13 mouse cellular contexts compared by ENCODE assay signal in genomic region chr2:52927858-52928301, GRCm38 (mm10).
A peak's percentile ranks its signal among the peaks of the same experiment; 100 is the strongest.
DNase-seq lines count a peak whose midpoint lies in the region; ATAC-seq lines count a peak whose summit lies in the region.
"Had no signal": no experiment of that assay in that cellular context is flagged by ENCODE, and none has a peak within 500 bp of the region (broad histone marks: within the 10 kb centered on the region; RNA-seq: fewer than 3 reads in every experiment).

No protein-coding gene starts in this region.

- no peak overlapping the region for H3K4me2 ChIP-seq in hindbrain, embryonic 14.5 days (replicated peaks)
- H3K4me2 ChIP-seq in neural tube, embryonic 15.5 days = no peak overlapping the region
- H3K4me2 ChIP-seq: lung, embryonic 15.5 days had no signal

- ATAC-seq in hindbrain, embryonic 14.5 days (ENCODE audit: low FRiP score) = peak; percentile 52; the same call in 1 of the 2 replicates
- ATAC-seq in neural tube, embryonic 15.5 days (ENCODE audit: low FRiP score) = peak; percentile 32; the same call in 1 of the 2 replicates
- ATAC-seq: activated CD4-positive, CD25-positive, alpha-beta regulatory T cell, adult 4 months had no signal

- H3K4me1 ChIP-seq in hindbrain, embryonic 14.5 days (replicated peaks; ENCODE audit: control insufficient read depth, insufficient read depth, low read length) = peaks cover 23% of the 10 kb centered on the region
- peaks cover 29% of the 10 kb centered on the region for H3K4me1 ChIP-seq in neural tube, embryonic 15.5 days

- no peaks in the 10 kb centered on the region for H3K9me3 ChIP-seq in hindbrain, embryonic 14.5 days (ENCODE audit: control insufficient read depth, low read length)
- no peaks in the 10 kb centered on the region for H3K9me3 ChIP-seq in neural tube, embryonic 15.5 days (replicated peaks)
- H3K9me3 ChIP-seq: lung, embryonic 15.5 days had no signal

- DNase-seq in kidney, postnatal 10 days = peak; percentile 31
- no peak for DNase-seq in kidney, adult 11 months
- peak; percentile 29 for DNase-seq in embryo, embryonic 9.5 days (ENCODE audit: extremely low spot score)
- DNase-seq in hindbrain, embryonic 14.5 days (ENCODE audit: low spot score) = peak; percentile 40
- DNase-seq in adrenal gland, postnatal 36 days = no peak
- no peak for DNase-seq in lung, postnatal 36 days
- DNase-seq in gastrocnemius, postnatal 14 days = no peak
- DNase-seq: heart, postnatal 14 days had no signal

- no peak overlapping the region for H3K9ac ChIP-seq in hindbrain, embryonic 14.5 days
- H3K9ac ChIP-seq in neural tube, embryonic 15.5 days (replicated peaks) = no peak overlapping the region
- H3K9ac ChIP-seq: lung, embryonic 15.5 days had no signal

- no peak overlapping the region for H3K4me3 ChIP-seq in hindbrain, embryonic 14.5 days (replicated peaks; ENCODE audit: low read length)
- H3K4me3 ChIP-seq in neural tube, embryonic 15.5 days (replicated peaks) = no peak overlapping the region
- H3K4me3 ChIP-seq: lung, embryonic 15.5 days had no signal

- no peaks in the 10 kb centered on the region for H3K36me3 ChIP-seq in hindbrain, embryonic 14.5 days (replicated peaks; ENCODE audit: control insufficient read depth, insufficient read depth)
- no peaks in the 10 kb centered on the region for H3K36me3 ChIP-seq in neural tube, embryonic 15.5 days
- H3K36me3 ChIP-seq: lung, embryonic 15.5 days had no signal

- intact Hi-C loops in gastrocnemius, postnatal 14 days (cut with DNase I; ENCODE audit: low total_unique reads) = no loop called here

- 22% methylated on average over 10 of the region's 10 CpGs for WGBS in hindbrain, embryonic 14.5 days
- 15% methylated on average over 10 of the region's 10 CpGs for WGBS in neural tube, embryonic 15.5 days

- no peaks in the 10 kb centered on the region for H3K27me3 ChIP-seq in hindbrain, embryonic 14.5 days (ENCODE audit: control insufficient read depth, insufficient read depth, low read length)
- no peaks in the 10 kb centered on the region for H3K27me3 ChIP-seq in neural tube, embryonic 15.5 days (replicated peaks)
- H3K27me3 ChIP-seq: CH12.LX; lung, embryonic 15.5 days had no signal

- peak overlapping the region; percentile 23; the same call in 1 of the 2 replicates for H3K27ac ChIP-seq in hindbrain, embryonic 14.5 days
- peak overlapping the region; percentile 68 for H3K27ac ChIP-seq in neural tube, embryonic 15.5 days (replicated peaks)
- H3K27ac ChIP-seq: lung, embryonic 15.5 days; stomach, postnatal 0 days had no signal

Comparison
In these comparisons a context has a peak if more than half of its experiments do, and no peak if none do; other contexts are left out.
1. DNase-seq: peak in kidney, postnatal 10 days (single experiment), embryo, embryonic 9.5 days (single experiment) and hindbrain, embryonic 14.5 days (single experiment); none in kidney, adult 11 months (single experiment), adrenal gland, postnatal 36 days (0 of 2), lung, postnatal 36 days (single experiment) and gastrocnemius, postnatal 14 days (single experiment).